In the genomic region with DNA sequence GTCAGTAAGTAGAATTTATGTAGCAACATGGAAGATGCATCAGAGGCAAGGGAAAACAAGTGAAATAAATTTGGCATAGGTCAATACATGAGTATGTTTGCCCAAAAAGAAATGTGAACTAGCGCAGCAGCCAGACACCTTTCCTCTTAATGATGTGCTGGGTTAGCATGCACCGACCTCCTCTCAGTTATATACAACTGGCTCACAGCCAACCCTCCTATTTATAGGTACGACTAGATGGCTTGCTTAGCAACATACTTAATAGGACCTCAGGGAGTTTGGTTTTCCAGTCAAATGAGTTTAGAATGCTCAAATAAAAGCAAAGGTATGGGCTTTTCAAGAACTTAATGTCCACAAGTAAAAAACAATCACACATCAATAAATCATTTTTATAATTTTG, we compare ENCODE assay signal across 17 mouse cellular contexts.
DNase-seq lines count a peak whose midpoint lies in the region; ATAC-seq lines count a peak whose summit lies in the region.
"Had no signal": no experiment of that assay in that cellular context is flagged by ENCODE, and none has a peak within 500 bp of the region (broad histone marks: within the 10 kb centered on the region; RNA-seq: fewer than 3 reads in every experiment).

No protein-coding gene starts in this region.

- 44% methylated on average over 3 of the region's 3 CpGs for WGBS in hindbrain, embryonic 14.5 days
- WGBS in hindbrain, embryonic 13.5 days, result 54% methylated on average over 3 of the region's 3 CpGs
- 58% methylated on average over 3 of the region's 3 CpGs for WGBS in midbrain, embryonic 14.5 days
- WGBS in midbrain, embryonic 15.5 days, result 51% methylated on average over 3 of the region's 3 CpGs

- no peak overlapping the region for H3K4me3 ChIP-seq in hindbrain, embryonic 14.5 days (replicated peaks; ENCODE audit: low read length)
- H3K4me3 ChIP-seq in hindbrain, embryonic 13.5 days, result no peak overlapping the region
- H3K4me3 ChIP-seq in midbrain, embryonic 14.5 days (replicated peaks; ENCODE audit: low read depth, low read length), result no peak overlapping the region
- H3K4me3 ChIP-seq in midbrain, embryonic 15.5 days, result no peak overlapping the region
- H3K4me3 ChIP-seq: heart, embryonic 12.5 days; intestine, embryonic 15.5 days had no signal

- H3K36me3 ChIP-seq in hindbrain, embryonic 14.5 days (replicated peaks; ENCODE audit: control insufficient read depth, insufficient read depth), result no peaks in the 10 kb centered on the region
- H3K36me3 ChIP-seq in hindbrain, embryonic 13.5 days, result no peaks in the 10 kb centered on the region
- H3K36me3 ChIP-seq in midbrain, embryonic 14.5 days (ENCODE audit: control insufficient read depth, insufficient read depth, low read length), result no peaks in the 10 kb centered on the region
- no peaks in the 10 kb centered on the region for H3K36me3 ChIP-seq in midbrain, embryonic 15.5 days (replicated peaks)
- H3K36me3 ChIP-seq: heart, embryonic 12.5 days; intestine, embryonic 15.5 days had no signal

- no peak overlapping the region for H3K4me2 ChIP-seq in hindbrain, embryonic 14.5 days (replicated peaks)
- no peak overlapping the region for H3K4me2 ChIP-seq in hindbrain, embryonic 13.5 days
- no peak overlapping the region for H3K4me2 ChIP-seq in midbrain, embryonic 14.5 days (ENCODE audit: low read length)
- no peak overlapping the region for H3K4me2 ChIP-seq in midbrain, embryonic 15.5 days
- H3K4me2 ChIP-seq: heart, embryonic 12.5 days; intestine, embryonic 15.5 days; liver, embryonic 11.5 days had no signal

- no peaks in the 10 kb centered on the region for H3K9me3 ChIP-seq in hindbrain, embryonic 14.5 days (ENCODE audit: control insufficient read depth, low read length)
- H3K9me3 ChIP-seq in hindbrain, embryonic 13.5 days, result no peaks in the 10 kb centered on the region
- H3K9me3 ChIP-seq in midbrain, embryonic 14.5 days (ENCODE audit: control insufficient read depth, low read length), result no peaks in the 10 kb centered on the region
- no peaks in the 10 kb centered on the region for H3K9me3 ChIP-seq in midbrain, embryonic 15.5 days
- H3K9me3 ChIP-seq: heart, embryonic 12.5 days; intestine, embryonic 15.5 days had no signal

- H3K27me3 ChIP-seq in hindbrain, embryonic 14.5 days (ENCODE audit: control insufficient read depth, insufficient read depth, low read length), result no peaks in the 10 kb centered on the region
- no peaks in the 10 kb centered on the region for H3K27me3 ChIP-seq in hindbrain, embryonic 13.5 days
- no peaks in the 10 kb centered on the region for H3K27me3 ChIP-seq in midbrain, embryonic 14.5 days (ENCODE audit: control insufficient read depth, insufficient read depth, low read length)
- no peaks in the 10 kb centered on the region for H3K27me3 ChIP-seq in midbrain, embryonic 15.5 days (replicated peaks)
- H3K27me3 ChIP-seq: heart, embryonic 12.5 days; intestine, embryonic 15.5 days had no signal

- no peak overlapping the region for H3K27ac ChIP-seq in hindbrain, embryonic 14.5 days
- H3K27ac ChIP-seq in hindbrain, embryonic 13.5 days, result no peak overlapping the region
- no peak overlapping the region for H3K27ac ChIP-seq in midbrain, embryonic 14.5 days (replicated peaks; ENCODE audit: low read depth, low read length)
- no peak overlapping the region for H3K27ac ChIP-seq in midbrain, embryonic 15.5 days
- H3K27ac ChIP-seq: intestine, embryonic 15.5 days had no signal

- H3K9ac ChIP-seq in hindbrain, embryonic 14.5 days, result no peak overlapping the region
- no peak overlapping the region for H3K9ac ChIP-seq in hindbrain, embryonic 13.5 days
- H3K9ac ChIP-seq in midbrain, embryonic 14.5 days (replicated peaks; ENCODE audit: low read length), result no peak overlapping the region
- no peak overlapping the region for H3K9ac ChIP-seq in midbrain, embryonic 15.5 days
- H3K9ac ChIP-seq: heart, embryonic 12.5 days; intestine, embryonic 15.5 days had no signal

- ATAC-seq in hindbrain, embryonic 14.5 days (ENCODE audit: low FRiP score), result no peak
- ATAC-seq in hindbrain, embryonic 13.5 days (ENCODE audit: low FRiP score), result no peak
- no peak for ATAC-seq in midbrain, embryonic 14.5 days (ENCODE audit: low FRiP score, low TSS enrichment)
- no peak for ATAC-seq in midbrain, embryonic 15.5 days (replicated peaks)
- ATAC-seq: CD4-positive, CD25-positive, alpha-beta regulatory T cell, adult 4 months; forebrain, embryonic 14.5 days; intestine, embryonic 15.5 days; midbrain, embryonic 16.5 days had no signal

- peak; percentile 2 for DNase-seq in adrenal gland, postnatal 10 days
- no peak for DNase-seq in adrenal gland, postnatal 4 days (ENCODE audit: low spot score in 2 of 2)
- DNase-seq in hindbrain, embryonic 14.5 days (ENCODE audit: low spot score), result peak; percentile 36
- DNase-seq in midbrain, embryonic 14.5 days, result peak; percentile 41
- no peak for DNase-seq in ovary, postnatal 10 days (ENCODE audit: low spot score)
- DNase-seq in testis, postnatal 14 days (ENCODE audit: low spot score), result no peak
- DNase-seq: adrenal gland, adult 8-10 months; cerebellum, adult 18-20 months; kidney, postnatal 4 days had no signal

- H3K4me1 ChIP-seq in hindbrain, embryonic 14.5 days (replicated peaks; ENCODE audit: control insufficient read depth, insufficient read depth, low read length), result peaks cover 4% of the 10 kb centered on the region; the same call in 1 of the 2 replicates
- no peaks in the 10 kb centered on the region for H3K4me1 ChIP-seq in hindbrain, embryonic 13.5 days (replicated peaks)
- no peaks in the 10 kb centered on the region for H3K4me1 ChIP-seq in midbrain, embryonic 14.5 days (ENCODE audit: control insufficient read depth, insufficient read depth, low read length)
- H3K4me1 ChIP-seq in midbrain, embryonic 15.5 days, result no peaks in the 10 kb centered on the region
- H3K4me1 ChIP-seq: heart, embryonic 12.5 days; intestine, embryonic 15.5 days had no signal

Comparison
In these comparisons a context has a peak if more than half of its experiments do, and no peak if none do; other contexts are left out.
1. DNase-seq: peak in adrenal gland, postnatal 10 days (single experiment), hindbrain, embryonic 14.5 days (single experiment) and midbrain, embryonic 14.5 days (single experiment); none in adrenal gland, postnatal 4 days (0 of 2), ovary, postnatal 10 days (single experiment) and testis, postnatal 14 days (single experiment).